Mouse (Mus musculus) lung, postnatal 36 days (tissue): ENCODE measurements at regions not wholly inside any gene's neighbourhood (a gene's known extent, or its start where the extent isn't known, plus 50 kb on each side); places are given as distances from the start of the nearest gene placed in this dataset.

ENCODE experiments used
- DNase-seq: peaks from one replicate; pipeline ENCODE4 v3.0.0; 2022; ENCODE audit warnings: mixed read lengths

DNA sequence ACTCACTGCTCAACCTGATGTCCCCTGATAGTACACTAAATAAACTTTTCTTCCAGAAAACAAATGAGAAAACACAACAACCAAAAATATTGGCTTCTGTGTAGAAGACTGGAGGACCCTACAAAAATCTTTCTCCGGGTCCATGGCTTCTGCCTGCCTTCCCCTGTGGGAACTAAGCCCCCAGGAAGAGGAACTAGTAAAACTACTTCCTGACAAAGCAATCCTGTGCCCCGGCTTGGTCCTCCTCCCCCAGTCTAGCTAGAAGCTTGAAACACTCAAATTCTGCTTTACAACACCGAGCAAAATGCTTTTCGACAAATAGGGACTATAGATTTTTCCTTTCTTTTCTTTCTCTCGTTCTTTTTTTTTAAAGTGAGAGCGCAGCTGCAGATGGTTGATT is 51.3 kb upstream of the Mki67 start:
- DNase-seq: no peak

- no peak for DNase-seq
Observed at GRCm38 (mm10) chr7:135768064-135768463, 51.9 kb upstream of the Mki67 start.

DNA sequence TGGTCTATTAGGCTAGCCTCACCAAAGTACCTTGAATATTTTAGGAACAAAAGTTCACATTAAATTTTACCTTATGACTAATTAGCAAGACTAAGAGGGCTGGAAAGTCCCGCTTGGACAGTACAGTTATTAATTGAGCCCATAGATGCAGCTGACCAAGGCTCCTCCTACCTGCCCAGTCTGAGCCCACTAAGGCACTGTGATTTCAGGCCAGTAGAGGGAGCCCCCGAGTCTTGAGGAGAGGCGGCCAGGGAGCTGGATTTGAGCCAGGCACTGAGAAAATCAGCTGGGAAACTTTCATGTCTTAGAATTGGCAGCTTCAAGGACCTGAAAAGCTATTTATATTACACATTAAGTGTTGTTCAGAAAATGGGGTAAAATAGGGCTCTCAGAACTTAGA is 52.4 kb upstream of the Mki67 start:
- DNase-seq: peak; percentile 95

DNA sequence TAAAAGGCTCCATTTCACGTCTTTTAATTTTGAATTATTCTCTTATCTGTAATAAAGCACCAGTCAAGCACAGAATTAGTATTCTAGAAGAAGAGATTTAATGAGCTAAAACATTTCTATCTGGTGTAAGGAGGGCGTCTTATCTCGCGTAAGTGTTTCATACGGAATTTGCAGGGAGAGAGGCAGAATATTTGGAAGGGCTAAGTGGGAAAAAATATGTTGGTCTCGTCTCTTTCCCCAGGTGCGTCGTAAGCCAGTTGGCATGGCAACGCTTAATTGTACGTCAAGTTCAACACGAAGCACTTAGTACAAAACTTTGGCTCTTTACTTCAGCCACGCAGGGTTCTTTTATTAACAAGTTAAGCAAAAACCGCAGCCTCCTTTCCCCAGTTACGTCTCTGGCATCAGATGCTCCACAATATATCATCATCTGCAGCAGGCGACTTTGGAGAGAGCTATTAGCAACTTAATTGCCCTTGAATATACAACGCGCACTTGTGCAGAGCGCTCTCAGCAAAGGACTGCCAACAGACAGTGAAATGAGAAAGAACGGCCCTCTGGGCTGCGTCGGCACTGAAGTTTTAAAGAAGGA is 53.0 kb upstream of the Mki67 start:
- DNase-seq: no peak

DNA sequence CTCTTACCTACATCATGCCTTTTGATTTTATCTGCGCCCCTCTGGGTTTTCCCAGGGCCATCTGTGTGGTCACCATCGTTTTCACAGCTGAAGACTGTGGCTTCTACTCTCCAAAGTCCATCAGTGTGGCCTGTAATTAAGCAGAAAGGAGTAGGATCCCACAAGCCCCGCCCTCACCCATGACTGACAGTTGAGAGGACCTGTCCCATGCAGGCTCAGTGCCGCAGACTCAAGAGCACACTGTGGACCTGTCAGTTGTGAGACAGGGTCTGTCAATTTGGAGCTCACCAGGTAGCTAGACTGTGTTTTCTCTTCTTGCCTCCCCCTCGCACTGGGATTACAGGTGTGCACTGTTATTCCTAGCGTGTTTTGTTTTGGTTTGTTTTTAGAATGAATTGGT is 53.9 kb upstream of the Mki67 start:
- peak; percentile 9 for DNase-seq

- DNase-seq: no peak
Observed at GRCm38 (mm10) chr7:135775832-135776433, 59.8 kb upstream of the Mki67 start.

- DNase-seq: no peak
Observed at GRCm38 (mm10) chr7:135790167-135790566, 74.0 kb upstream of the Mki67 start.

- peak; percentile 80 for DNase-seq
Observed at GRCm38 (mm10) chr7:135790978-135791377, 74.8 kb upstream of the Mki67 start.

DNA sequence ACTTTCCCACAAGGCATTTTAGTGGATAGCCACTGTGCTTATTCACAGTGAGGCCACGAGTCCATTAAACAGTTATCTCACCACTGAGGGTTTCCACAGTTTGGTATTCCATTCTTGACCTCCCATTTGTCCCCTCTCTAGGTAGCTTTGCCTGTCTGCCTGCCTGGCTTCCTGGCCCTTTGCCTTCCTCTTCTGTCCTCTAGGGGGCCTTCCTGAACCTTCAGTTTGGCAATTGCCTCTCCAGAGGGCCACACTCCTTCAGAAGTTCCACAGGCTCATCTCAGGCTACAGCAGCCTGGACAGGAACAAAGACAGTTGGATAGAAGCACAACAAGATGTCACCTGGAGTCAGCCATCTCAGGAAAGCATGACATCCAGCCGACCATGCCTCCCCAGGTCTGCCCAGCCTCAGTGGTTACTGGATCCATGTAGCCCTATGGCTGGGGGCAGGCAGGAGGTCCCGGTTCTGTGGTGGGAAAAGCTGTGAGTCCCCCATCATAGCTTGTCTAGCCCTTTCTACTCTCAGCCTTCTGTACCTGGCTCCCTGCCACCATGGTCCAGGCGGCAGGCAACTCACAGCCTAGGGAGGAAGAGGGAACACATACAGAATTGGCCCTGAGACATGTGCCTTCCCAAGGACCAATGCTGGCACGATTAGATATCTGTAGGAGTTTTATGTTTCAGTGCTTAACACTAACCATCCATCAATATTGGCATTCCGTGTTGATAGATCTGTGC is 76.0 kb upstream of the Mki67 start:
- no peak for DNase-seq

GRCm38 (mm10) chr7:135792918-135793317 is 76.8 kb upstream of the Mki67 start:
- peak; percentile 46 for DNase-seq

DNA sequence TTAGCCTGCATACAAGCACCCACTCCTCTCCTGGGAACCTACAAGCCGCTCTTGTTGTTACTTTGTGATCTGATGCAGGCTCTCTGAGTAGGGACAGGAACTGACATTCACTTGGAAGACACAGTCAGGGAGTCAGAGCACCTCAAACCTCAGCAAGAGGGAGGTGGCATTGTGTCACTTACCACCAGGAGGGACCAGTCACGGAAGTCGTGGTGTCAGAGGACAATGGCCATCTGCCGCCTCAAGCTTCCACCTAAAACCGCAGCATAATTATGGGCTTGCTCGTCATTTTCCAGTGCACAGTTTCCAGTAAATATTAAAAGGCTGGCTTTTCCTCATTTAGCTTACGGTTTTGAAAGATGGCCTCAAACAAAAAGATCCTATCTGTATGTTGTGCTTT is 78.1 kb upstream of the Mki67 start:
- DNase-seq: no peak

DNA sequence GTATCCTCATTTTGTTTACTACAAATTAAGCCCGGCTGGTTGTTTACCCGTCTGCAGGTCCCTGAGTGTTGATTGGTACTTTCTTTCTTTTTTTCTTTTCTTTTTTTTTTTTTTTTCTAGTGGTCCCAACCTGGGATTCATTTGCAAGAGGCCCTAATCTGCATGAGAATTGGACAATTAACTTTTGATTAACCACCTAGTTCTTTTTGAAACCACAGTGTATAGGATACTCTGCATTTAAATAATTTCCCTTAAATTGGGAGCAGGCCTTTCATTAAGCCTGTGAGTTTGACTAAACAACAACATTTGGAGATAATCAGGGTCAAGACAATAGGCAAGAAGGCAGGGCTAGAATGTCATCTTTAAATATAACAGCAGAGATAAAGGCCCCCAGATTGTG is 78.5 kb upstream of the Mki67 start:
- DNase-seq: no peak

GRCm38 (mm10) chr7:135798441-135798840 is 82.3 kb upstream of the Mki67 start:
- no peak for DNase-seq

DNA sequence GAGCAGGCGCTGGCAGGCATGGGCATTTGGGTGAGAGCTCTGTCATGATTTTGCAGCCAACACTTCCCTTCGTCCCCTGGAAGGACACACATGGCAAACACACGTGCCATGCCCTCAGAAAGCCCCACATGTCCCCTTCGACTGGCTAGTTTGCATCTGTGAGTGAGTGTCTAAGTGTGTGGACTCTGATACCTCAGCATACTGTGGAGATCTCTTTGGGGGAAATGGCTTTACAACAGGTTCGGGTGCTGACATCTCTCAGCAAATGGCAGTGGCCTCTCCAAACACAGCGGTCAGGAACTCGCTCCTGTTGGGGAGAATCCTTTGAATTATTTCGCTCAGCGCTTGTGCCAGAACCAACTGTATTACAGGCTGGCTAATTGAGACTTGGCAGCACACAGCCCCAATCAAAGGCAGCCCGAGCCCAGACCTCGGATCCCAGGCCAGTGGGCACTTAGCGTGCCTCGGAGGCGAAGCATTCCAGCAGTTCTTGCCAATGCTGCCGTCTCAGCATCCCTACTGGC is 86.5 kb upstream of the Mki67 start:
- DNase-seq: no peak

- no peak for DNase-seq
Observed at GRCm38 (mm10) chr7:135804730-135805129, 88.6 kb upstream of the Mki67 start.

DNA sequence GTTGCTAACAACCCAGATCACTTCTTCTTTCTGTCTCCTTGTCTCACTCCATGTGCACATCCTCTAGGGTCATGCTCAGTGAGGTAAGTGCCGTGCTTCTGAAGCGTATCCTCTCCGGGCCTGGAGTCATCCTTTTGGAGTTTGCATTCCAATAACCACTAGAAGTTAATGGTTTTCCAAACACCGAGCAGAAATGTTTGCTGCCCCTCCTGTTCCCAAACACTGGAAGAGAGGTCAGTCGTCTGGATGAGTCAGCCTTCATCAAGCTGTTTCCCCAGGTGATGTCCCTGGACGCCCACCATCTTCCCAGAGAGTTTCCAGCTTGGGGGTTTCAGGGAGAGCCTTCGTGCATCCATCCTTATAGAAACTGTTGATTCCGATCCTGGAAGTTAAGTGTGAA is 90.0 kb upstream of the Mki67 start:
- DNase-seq: no peak

- no peak for DNase-seq
Observed at GRCm38 (mm10) chr7:135806673-135807072, 90.5 kb upstream of the Mki67 start.

GRCm38 (mm10) chr7:135809167-135809566 is 93.0 kb upstream of the Mki67 start:
- peak; percentile 1 for DNase-seq

DNA sequence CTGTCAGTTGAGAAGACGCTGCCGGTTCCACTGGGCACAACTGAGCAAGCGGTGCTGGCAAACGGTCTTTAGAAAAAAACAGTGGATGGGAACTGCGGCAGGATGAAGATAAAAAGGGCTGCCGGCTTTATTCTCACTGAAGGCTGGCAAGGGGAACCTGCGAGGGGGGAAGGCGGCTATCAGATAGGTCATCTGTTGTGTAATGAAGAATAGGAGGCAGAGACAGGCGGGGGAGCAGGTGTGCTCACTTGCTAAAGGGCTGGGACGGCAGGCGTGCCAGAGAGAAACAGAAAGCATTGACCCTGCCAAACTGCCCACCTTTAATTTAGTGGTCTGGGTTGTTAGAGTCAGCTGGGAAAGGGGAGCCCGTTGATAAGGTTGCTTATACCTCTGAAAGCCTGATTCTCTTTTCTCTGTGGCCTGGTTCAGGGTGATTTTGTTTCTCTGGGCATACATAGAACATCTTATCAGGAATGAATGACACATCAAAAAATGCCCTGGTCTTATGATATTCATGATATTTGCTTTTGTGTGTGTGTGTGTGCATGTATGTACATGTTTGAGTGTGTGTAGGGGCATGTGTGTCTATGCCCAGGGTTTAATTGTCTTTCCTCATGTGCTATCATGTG is 93.7 kb upstream of the Mki67 start:
- DNase-seq: peak; percentile 20

DNA sequence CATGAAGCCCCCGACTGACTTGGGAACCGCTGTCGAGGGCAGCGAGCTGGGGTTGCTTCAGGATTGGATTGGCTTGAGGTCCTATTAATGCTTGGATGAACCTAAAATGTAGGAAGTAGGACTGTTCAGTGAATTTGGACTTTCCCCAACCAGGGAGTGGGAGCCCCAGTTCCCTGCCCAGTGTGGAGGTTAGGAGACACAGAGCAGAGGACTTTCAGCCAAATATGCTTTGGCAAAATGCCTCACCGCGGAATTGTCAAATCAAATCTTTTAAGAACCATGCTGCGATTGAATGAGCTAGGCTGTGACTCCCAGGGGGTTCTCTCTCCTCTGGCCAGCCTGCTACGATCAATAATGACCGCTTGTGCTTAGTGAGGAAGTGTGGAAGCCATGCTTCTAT is 94.8 kb upstream of the Mki67 start:
- DNase-seq: no peak

DNA sequence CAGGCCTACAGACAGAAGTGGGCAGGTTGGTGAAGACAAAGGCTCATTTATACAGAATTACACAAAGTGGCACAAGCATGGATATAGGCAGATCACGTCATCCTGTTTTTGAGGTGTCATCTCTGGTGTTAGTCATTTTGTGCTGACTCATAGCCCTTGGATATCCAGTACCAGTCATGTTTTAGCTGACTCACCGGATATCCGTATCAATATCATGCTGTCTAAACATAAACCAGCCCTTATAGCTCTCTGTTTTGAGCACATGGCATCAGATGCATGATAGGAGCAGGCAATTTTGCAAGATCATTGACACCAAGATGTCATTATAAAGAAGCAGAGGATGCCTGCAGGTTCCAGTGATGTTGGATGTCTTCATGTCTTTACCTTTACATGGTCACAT is 97.5 kb upstream of the Mki67 start:
- DNase-seq: no peak

DNA sequence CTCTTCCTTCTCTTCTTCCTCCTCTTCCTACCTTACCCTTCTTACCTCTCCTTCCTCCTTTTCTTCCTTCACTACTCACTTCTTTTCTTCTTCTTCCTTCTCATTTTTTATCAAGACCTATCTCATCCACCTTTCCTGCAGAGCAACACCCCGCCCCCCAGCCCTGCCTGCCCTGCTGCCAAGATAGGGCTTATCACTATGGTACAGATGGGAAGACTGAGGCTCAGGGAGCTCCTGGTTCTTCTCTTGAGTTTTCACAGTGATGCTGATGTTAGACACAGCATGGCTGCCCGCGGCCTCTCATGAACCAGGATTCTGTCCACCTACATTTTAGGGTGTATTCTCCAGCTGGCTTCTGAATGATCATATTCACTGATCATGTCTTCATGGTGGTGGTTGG is 100.0 kb upstream of the Mki67 start:
- no peak for DNase-seq

DNA sequence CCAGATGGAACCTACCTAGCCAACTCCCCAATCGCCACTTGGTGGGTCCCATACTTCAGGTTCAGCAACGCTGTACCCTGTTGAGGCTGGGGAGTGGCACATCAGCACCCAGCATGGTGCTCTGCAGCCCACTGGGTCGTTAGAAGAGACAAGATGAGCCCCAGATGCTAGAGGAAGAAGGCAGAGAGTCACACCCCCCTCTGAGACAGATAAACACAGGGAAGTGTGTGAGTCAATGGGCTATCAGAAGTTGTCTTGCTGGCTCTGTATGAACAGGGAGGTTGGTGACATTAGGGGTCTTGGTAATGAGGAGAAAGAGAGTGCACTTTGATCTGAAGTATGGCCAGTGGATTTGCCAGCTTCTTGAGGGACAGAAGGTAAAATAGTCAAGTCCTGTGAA is 101.7 kb upstream of the Mki67 start:
- DNase-seq: no peak

GRCm38 (mm10) chr7:135818298-135818697 is 102.1 kb upstream of the Mki67 start:
- no peak for DNase-seq
